Mouse (Mus musculus) MEL (cell line): ENCODE results near the gene Kidins220. TPM values are rescaled to one million over a fixed set of nuclear protein-coding genes. Genes with fewer than 3 reads are reported as not detected.
A peak's percentile ranks its signal among the peaks of the same experiment; 100 is the strongest.

Experiments
- DNase-seq: peaks from one replicate; pipeline ENCODE4 v3.0.0; 2011; ENCODE audit warnings: low read depth, low spot score
- H3K27ac ChIP-seq: 2 replicates; pipeline ENCODE4 v1.5.1; 2012; ENCODE audit warnings: low read depth, mild to moderate bottlenecking, control low read depth, low read length, moderate library complexity; ENCODE audit not compliant: control insufficient read depth
- H3K27me3 ChIP-seq, 2 experiments: fragments of 150-350 bp in 1 of 2; sonication (generic) in 1 of 2; 2 replicates each; pipeline ENCODE4 v1.6.1; 2012; ENCODE audit warnings: low read length in 2 of 2, mild to moderate bottlenecking in 2 of 2, improper control_type of control experiment in 1 of 2, moderate library complexity in 1 of 2; ENCODE audit not compliant: insufficient read depth in 2 of 2, control insufficient read depth in 1 of 2
- H3K36me3 ChIP-seq, 2 experiments: 2 replicates each; pipeline ENCODE4 v1.6.1; 2012 to 2014; ENCODE audit warnings: low read length in 2 of 2, improper control_type of control experiment in 1 of 2, inconsistent platforms in 1 of 2, mild to moderate bottlenecking in 1 of 2; ENCODE audit not compliant: insufficient read depth in 2 of 2, control insufficient read depth in 1 of 2
- H3K4me1 ChIP-seq, 2 experiments: fragments of 150-350 bp in 1 of 2; sonication (generic) in 1 of 2; 2 replicates each; pipeline ENCODE4 v1.6.1; 2012; ENCODE audit warnings: low read length in 2 of 2, improper control_type of control experiment in 1 of 2, mild to moderate bottlenecking in 1 of 2; ENCODE audit not compliant: insufficient read depth in 2 of 2, control insufficient read depth in 1 of 2
- H3K4me3 ChIP-seq, 2 experiments: fragments of 150-350 bp in 1 of 2; sonication (generic) in 1 of 2; 2 replicates each; pipeline ENCODE4 v1.5.1; 2012; ENCODE audit warnings: low read depth in 2 of 2, low read length in 2 of 2, mild to moderate bottlenecking in 2 of 2, moderate library complexity in 2 of 2, control low read depth in 1 of 2, improper control_type of control experiment in 1 of 2; ENCODE audit not compliant: control insufficient read depth in 1 of 2, insufficient read depth in 1 of 2
- H3K79me2 ChIP-seq: 2 replicates; pipeline ENCODE4 v1.6.1; 2012; ENCODE audit warnings: mild to moderate bottlenecking, low read length, moderate library complexity; ENCODE audit not compliant: control insufficient read depth, poor library complexity, insufficient read depth
- H3K9ac ChIP-seq: 2 replicates; pipeline ENCODE4 v1.6.1; 2012; ENCODE audit warnings: low read depth, mild to moderate bottlenecking, control low read depth, low read length, moderate library complexity; ENCODE audit not compliant: control insufficient read depth, poor library complexity, severe bottlenecking
- H3K9me3 ChIP-seq: fragments of 150-350 bp; sonication (generic); replicated peaks from 2 replicates; pipeline ENCODE4 v1.6.1; 2012; ENCODE audit warnings: mild to moderate bottlenecking, low read length, improper control_type of control experiment, moderate library complexity; ENCODE audit not compliant: insufficient read depth
- BHLHE40 ChIP-seq: IDR thresholded peaks from 2 replicates; pipeline ENCODE4 v1.6.1; 2012; ENCODE audit warnings: low read depth, mild to moderate bottlenecking, inconsistent platforms, low read length, improper control_type of control experiment, borderline replicate concordance
- ELF1 ChIP-seq: IDR thresholded peaks from 2 replicates; pipeline ENCODE4 v1.6.1; 2014; ENCODE audit warnings: low read depth, mild to moderate bottlenecking, inconsistent platforms, low read length, improper control_type of control experiment, moderate library complexity
- EP300 ChIP-seq, 2 experiments: IDR thresholded peaks; 2 replicates each; pipeline ENCODE4 v1.6.1; 2011; ENCODE audit warnings: improper control_type of control experiment in 2 of 2, low read length in 2 of 2, low read depth in 1 of 2, mild to moderate bottlenecking in 1 of 2
- ETS1 ChIP-seq: IDR thresholded peaks from 2 replicates; pipeline ENCODE4 v1.6.1; 2012; ENCODE audit warnings: low read depth, mild to moderate bottlenecking, inconsistent platforms, low read length, improper control_type of control experiment, moderate library complexity
- GATA1 ChIP-seq: IDR thresholded peaks from 2 replicates; pipeline ENCODE4 v1.6.1; 2011; ENCODE audit warnings: low read depth, low read length, improper control_type of control experiment
- HCFC1 ChIP-seq: IDR thresholded peaks from 2 replicates; pipeline ENCODE4 v1.6.1; 2012; ENCODE audit warnings: low read depth, mild to moderate bottlenecking, inconsistent platforms, low read length, improper control_type of control experiment, moderate library complexity
- KAT2A ChIP-seq: conservative IDR thresholded peaks from 2 replicates; pipeline ENCODE4 v1.6.1; 2012; ENCODE audit warnings: low read depth, low read length, improper control_type of control experiment, inconsistent platforms
- MAX ChIP-seq: IDR thresholded peaks from 2 replicates; pipeline ENCODE4 v1.6.1; 2011; ENCODE audit warnings: low read length, improper control_type of control experiment
- MAZ ChIP-seq: IDR thresholded peaks from 2 replicates; pipeline ENCODE4 v1.6.1; 2012; ENCODE audit warnings: low read depth, mild to moderate bottlenecking, inconsistent platforms, low read length, improper control_type of control experiment
- MEF2A ChIP-seq: IDR thresholded peaks from 2 replicates; pipeline ENCODE4 v1.6.1; 2014; ENCODE audit warnings: low read depth, mild to moderate bottlenecking, inconsistent platforms, low read length, improper control_type of control experiment; ENCODE audit not compliant: poor library complexity, insufficient replicate concordance, severe bottlenecking; ENCODE audit errors: extremely low read depth
- MYB ChIP-seq: IDR thresholded peaks from 2 replicates; pipeline ENCODE4 v1.6.1; 2011; ENCODE audit warnings: mild to moderate bottlenecking, low read depth, low read length, improper control_type of control experiment
- MYC ChIP-seq: IDR thresholded peaks from 2 replicates; pipeline ENCODE4 v1.6.1; 2011; ENCODE audit warnings: low read depth, mild to moderate bottlenecking, low read length, improper control_type of control experiment, moderate library complexity
- POLR2A ChIP-seq, 2 experiments: IDR thresholded peaks; 2 replicates each; pipeline ENCODE4 v1.6.1; 2011 to 2012; ENCODE audit warnings: low read length in 2 of 2, mild to moderate bottlenecking in 2 of 2, control low read depth in 1 of 2, improper control_type of control experiment in 1 of 2, low read depth in 1 of 2, moderate library complexity in 1 of 2; ENCODE audit not compliant: control insufficient read depth in 1 of 2, insufficient read depth in 1 of 2, poor library complexity in 1 of 2
- POLR2AphosphoS5 ChIP-seq: IDR thresholded peaks from 2 replicates; pipeline ENCODE4 v1.6.1; 2012; ENCODE audit warnings: low read depth, borderline replicate concordance, mild to moderate bottlenecking, inconsistent platforms, low read length, moderate library complexity, mixed read lengths
- RCOR1 ChIP-seq: IDR thresholded peaks from 2 replicates; pipeline ENCODE4 v1.6.1; 2012; ENCODE audit warnings: low read depth, mild to moderate bottlenecking, inconsistent platforms, low read length, improper control_type of control experiment
- TAL1 ChIP-seq: IDR thresholded peaks from 2 replicates; pipeline ENCODE4 v1.6.1; 2012; ENCODE audit warnings: mild to moderate bottlenecking, inconsistent platforms, low read length, moderate library complexity, mixed read lengths
- UBTF ChIP-seq: IDR thresholded peaks from 2 replicates; pipeline ENCODE4 v1.6.1; 2012; ENCODE audit warnings: low read depth, mild to moderate bottlenecking, inconsistent platforms, low read length, improper control_type of control experiment, moderate library complexity, borderline replicate concordance; ENCODE audit not compliant: insufficient read depth
- USF2 ChIP-seq, 2 experiments: IDR thresholded peaks; 2 replicates each; pipeline ENCODE4 v1.6.1; 2011 to 2012; ENCODE audit warnings: improper control_type of control experiment in 2 of 2, low read length in 2 of 2, borderline replicate concordance in 1 of 2, inconsistent platforms in 1 of 2, low read depth in 1 of 2, mild to moderate bottlenecking in 1 of 2; ENCODE audit not compliant: insufficient read depth in 1 of 2
- polyA plus RNA-seq, 2 experiments: library from polyadenylated mRNA; stranded (reverse) in 1 of 2; unstranded in 1 of 2; fragments of >175 nt in 1 of 2; fragments of >200 nt in 1 of 2; gene quantifications; 2 replicates each; pipeline versions ENCODE4 v1.2.1 to v1.2.4; 2012; ENCODE audit warnings: low replicate concordance in 2 of 2, low read depth in 1 of 2; ENCODE audit not compliant: insufficient read length in 2 of 2, insufficient read depth in 1 of 2, missing spikeins in 1 of 2
- total RNA-seq: library from RNA; depleted of rRNA; stranded (reverse); fragments of 300-350 nt; gene quantifications from 2 replicates; pipeline ENCODE4 v1.2.3, GENCODE M21; 2012

The Kidins220 gene
- total and polyA plus RNA-seq, 3 experiments = 26.2 to 124 (median 29.2) TPM

DNA sequence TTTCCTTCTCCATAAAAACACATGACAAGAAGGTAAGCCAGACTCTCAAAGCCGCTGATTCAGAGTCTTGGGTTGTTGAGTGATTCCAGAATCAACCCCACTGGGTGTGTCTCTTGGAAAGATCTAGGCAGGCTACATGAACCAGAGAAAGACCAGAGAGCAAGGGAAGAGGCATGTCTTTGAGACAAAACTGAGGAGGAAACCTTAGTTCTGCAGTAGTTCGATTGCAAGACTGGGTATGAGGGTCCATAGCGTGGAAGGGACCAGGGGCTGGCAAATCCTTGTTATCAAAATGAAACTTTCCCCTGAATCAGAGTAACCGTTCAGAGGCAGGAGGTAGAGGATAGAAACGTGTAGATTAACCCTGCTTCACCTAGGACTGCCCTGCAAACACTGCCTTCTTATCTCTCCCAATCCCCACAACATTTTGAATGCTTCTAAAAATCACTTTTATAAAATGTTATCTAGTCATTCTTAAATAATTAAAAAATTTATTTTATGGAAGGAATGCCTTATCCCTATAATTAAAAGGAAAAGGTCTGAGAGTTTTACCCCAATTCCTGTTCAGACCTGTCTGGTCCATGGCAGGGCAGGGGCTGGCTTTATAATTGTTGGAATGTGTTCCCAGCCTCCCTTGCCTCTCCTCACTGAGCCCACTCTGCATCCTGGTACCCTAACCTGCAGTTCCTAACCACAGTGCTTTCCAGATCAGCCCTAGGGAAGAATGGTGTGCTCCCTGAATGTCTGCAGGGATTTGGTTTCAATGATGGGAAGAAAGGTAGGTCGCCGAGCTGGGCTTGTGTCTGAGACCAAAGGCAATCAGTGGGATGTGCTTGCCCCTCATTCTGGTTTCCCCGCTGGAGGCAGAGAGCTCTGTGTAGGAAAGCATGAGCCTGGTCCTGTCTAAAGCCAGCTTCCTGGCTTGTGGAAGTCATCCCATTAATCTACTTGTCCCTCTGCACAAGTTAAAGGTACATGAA, 2.1 kb upstream of the Kidins220 start:
- TF ChIP-seq GATA1 = peak; percentile 52
- no peak for TF ChIP-seq MYC
- no peak for TF ChIP-seq RCOR1
- no peak for TF ChIP-seq TAL1
- TF ChIP-seq POLR2A (IDR thresholded peaks at IDR 0.05; ENCODE audit: control insufficient read depth in 1 of 2, insufficient read depth in 1 of 2, low read depth in 1 of 2, low read length in 2 of 2, poor library complexity in 1 of 2) = no peak
- TF ChIP-seq UBTF = no peak
- 0 out of 2 replicates have a peak, but pooled peaks have one; percentile 10 for TF ChIP-seq MYB
- no peak for TF ChIP-seq ELF1
- no peak for TF ChIP-seq USF2 (IDR thresholded peaks at IDR 0.05; ENCODE audit: borderline replicate concordance in 1 of 2, insufficient read depth in 1 of 2, low read depth in 1 of 2, low read length in 2 of 2)
- TF ChIP-seq EP300 (IDR thresholded peaks at IDR 0.05; ENCODE audit: low read depth in 1 of 2, low read length in 2 of 2) = peak; percentile 44 to 55
- TF ChIP-seq KAT2A = no peak
- TF ChIP-seq HCFC1 = no peak
- TF ChIP-seq ETS1 = 0 out of 2 replicates have a peak, but pooled peaks have one; percentile 20
- no peak for TF ChIP-seq MAX
- TF ChIP-seq BHLHE40 = no peak
- TF ChIP-seq POLR2AphosphoS5 = no peak
- peak; percentile 61 for DNase-seq
- peaks cover 5 to 19% of the 10 kb centered on the region in 2 experiments; a peak in 3 of 4 replicates for H3K4me1 ChIP-seq
- peak overlapping the region; percentile 37 for H3K9ac ChIP-seq
- H3K9me3 ChIP-seq = no peaks in the 10 kb centered on the region
- H3K27me3 ChIP-seq = no peaks in the 10 kb centered on the region
- peak overlapping the region; percentile 64 to 92 for H3K4me3 ChIP-seq
- peak overlapping the region; percentile 82 for H3K27ac ChIP-seq
- H3K36me3 ChIP-seq = peaks cover 0 to 19% of the 10 kb centered on the region in 2 experiments; a peak in 3 of 4 replicates
- peaks cover 18% of the 10 kb centered on the region for H3K79me2 ChIP-seq

DNA sequence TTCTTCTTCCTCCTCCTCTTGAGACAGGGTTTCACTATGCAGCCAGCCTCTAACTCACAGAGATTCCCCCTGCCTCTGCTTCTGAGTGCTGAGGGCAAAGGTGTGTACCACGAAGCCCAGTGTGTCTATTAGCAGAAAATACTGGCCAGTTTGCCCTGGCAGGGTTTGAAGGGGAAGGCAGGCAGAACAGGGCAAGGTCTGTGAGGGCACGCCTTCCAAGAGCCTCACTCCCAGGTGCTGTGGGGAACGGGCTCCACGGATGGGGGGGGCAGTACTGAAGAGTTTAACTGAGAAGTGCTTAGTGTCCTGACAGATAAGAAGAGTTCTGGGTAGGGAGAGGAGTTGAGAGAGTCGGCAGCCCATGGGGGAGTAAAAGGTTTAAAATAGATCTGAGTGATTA, 1.1 kb upstream of the Kidins220 start:
- no peak for TF ChIP-seq MEF2A
- TF ChIP-seq MAZ = 0 out of 2 replicates have a peak, but pooled peaks have one; percentile 15
- TF ChIP-seq UBTF = no peak

More for the DNA sequence above, 1.1 kb upstream of the Kidins220 start:
- H3K4me3 ChIP-seq = peak overlapping the region; percentile 64 to 92
- H3K79me2 ChIP-seq = peaks cover 20% of the 10 kb centered on the region
- DNase-seq = peak; percentile 66
- peaks cover 5 to 19% of the 10 kb centered on the region in 2 experiments; a peak in 3 of 4 replicates for H3K4me1 ChIP-seq
- H3K9me3 ChIP-seq = no peaks in the 10 kb centered on the region
- H3K27ac ChIP-seq = peak overlapping the region; percentile 67
- H3K36me3 ChIP-seq = peaks cover 0 to 19% of the 10 kb centered on the region in 2 experiments; a peak in 3 of 4 replicates
- peak overlapping the region; percentile 47 for H3K9ac ChIP-seq
- H3K27me3 ChIP-seq = no peaks in the 10 kb centered on the region
